ENCODE assay signal across 21 mouse cellular contexts in genomic region chr14:37109460-37109859, GRCm38 (mm10). TPM values are rescaled to one million over a fixed set of nuclear protein-coding genes. Genes with fewer than 3 reads are reported as not detected.
"Had no signal": no experiment of that assay in that cellular context is flagged by ENCODE, and none has a peak within 500 bp of the region (broad histone marks: within the 10 kb centered on the region; RNA-seq: fewer than 3 reads in every experiment).

No protein-coding gene starts in this region.

- DNase-seq: kidney, adult 8-10 months; kidney, postnatal 36 days; left cerebral cortex, postnatal 4 days; lung, embryonic 14.5 days; lung, postnatal 10 days; lung, postnatal 4 days; right cerebral cortex, postnatal 25 days; thymus, adult 18-20 months; thymus, postnatal 25 days had no signal

- H3K4me1 ChIP-seq: liver, embryonic 12.5 days; midbrain, embryonic 12.5 days had no signal

- H3K27me3 ChIP-seq: limb, embryonic 15.5 days; liver, embryonic 12.5 days; midbrain, embryonic 12.5 days had no signal

- H3K27ac ChIP-seq: kidney, postnatal 0 days; layer of hippocampus, adult 2 months; limb, embryonic 15.5 days; liver, embryonic 12.5 days; midbrain, embryonic 12.5 days had no signal

- H3K4me2 ChIP-seq: liver, embryonic 12.5 days; lung, embryonic 14.5 days; midbrain, embryonic 12.5 days had no signal

- H3K9me3 ChIP-seq: limb, embryonic 15.5 days; liver, embryonic 12.5 days; midbrain, embryonic 12.5 days had no signal

- H3K4me3 ChIP-seq: layer of hippocampus, adult 2 months; limb, embryonic 15.5 days; liver, embryonic 12.5 days; midbrain, embryonic 12.5 days had no signal

- ATAC-seq: liver, embryonic 12.5 days; midbrain, embryonic 16.5 days had no signal

- H3K9ac ChIP-seq: limb, embryonic 15.5 days; liver, embryonic 12.5 days; lung, embryonic 14.5 days; midbrain, embryonic 12.5 days had no signal

- H3K36me3 ChIP-seq: limb, embryonic 15.5 days; liver, embryonic 12.5 days; midbrain, embryonic 12.5 days had no signal

RNA-seq across cellular contexts. Expression of gene 2610528A11Rik, which starts 4.4 kb away (rescaled TPM):
- total RNA-seq: layer of hippocampus, postnatal 10 days had no signal
- polyA plus RNA-seq: liver, embryonic 12.5 days; midbrain, embryonic 12.5 days; midbrain, embryonic 16.5 days; neural tube, embryonic 14.5 days had no signal

RNA-seq across cellular contexts. Expression of gene Cdhr1, which starts 11.3 kb away (rescaled TPM):
- total RNA-seq: megakaryocyte-erythroid progenitor cell, adult 5-6 weeks had no signal
- polyA plus RNA-seq: liver, embryonic 12.5 days; liver, embryonic 16.5 days; lung, embryonic 14.5 days had no signal

RNA-seq across cellular contexts. Expression of gene Lrit2, which starts 41.7 kb away (rescaled TPM):
- total RNA-seq: layer of hippocampus, adult 2 months; layer of hippocampus, postnatal 10 days; left cerebral cortex, postnatal 4 days; megakaryocyte-erythroid progenitor cell, adult 5-6 weeks had no signal
- polyA plus RNA-seq: kidney, postnatal 0 days; limb, embryonic 15.5 days; liver, embryonic 12.5 days; liver, embryonic 16.5 days; lung, embryonic 14.5 days; midbrain, embryonic 12.5 days; midbrain, embryonic 16.5 days; neural tube, embryonic 14.5 days; small intestine, adult 2 months; urinary bladder, adult 2 months had no signal

RNA-seq across cellular contexts. Expression of gene Lrit1, which starts 54.8 kb away (rescaled TPM):
- total RNA-seq: layer of hippocampus, adult 2 months; layer of hippocampus, postnatal 10 days; left cerebral cortex, postnatal 4 days; megakaryocyte-erythroid progenitor cell, adult 5-6 weeks had no signal
- polyA plus RNA-seq: kidney, postnatal 0 days; limb, embryonic 15.5 days; liver, embryonic 12.5 days; liver, embryonic 16.5 days; lung, embryonic 14.5 days; midbrain, embryonic 12.5 days; midbrain, embryonic 16.5 days; neural tube, embryonic 14.5 days; small intestine, adult 2 months had no signal
